14 mouse cellular contexts compared by ENCODE assay signal in the genomic region with DNA sequence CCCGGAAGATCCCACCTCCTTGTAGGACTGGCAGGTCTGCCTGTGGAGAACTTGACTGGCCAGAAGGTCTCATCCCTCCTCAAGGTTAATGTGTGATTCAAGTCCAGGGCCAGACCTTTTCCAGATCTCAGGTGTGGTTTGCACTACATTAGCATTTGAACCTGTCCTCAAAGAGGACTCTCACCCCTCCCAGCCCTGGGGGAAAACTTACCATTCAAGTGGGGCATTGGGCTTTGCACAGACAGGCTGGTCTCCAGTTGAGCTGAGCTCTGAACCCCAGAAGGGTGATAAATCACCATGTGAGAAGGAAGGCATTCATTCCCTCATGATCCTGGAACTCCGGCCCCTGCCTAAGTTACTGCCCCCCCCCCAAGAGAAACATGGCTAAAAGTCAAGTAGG.
DNase-seq lines count a peak whose midpoint lies in the region.
"Had no signal": no experiment of that assay in that cellular context is flagged by ENCODE, and none has a peak within 500 bp of the region (broad histone marks: within the 10 kb centered on the region; RNA-seq: fewer than 3 reads in every experiment).

No protein-coding gene starts in this region.

- peak; percentile 86 for DNase-seq in ES-CJ7 (ENCODE audit: low read depth, low spot score)
- DNase-seq in WW6 (ENCODE audit: low read depth, low spot score), result peak; percentile 33
- DNase-seq in right cerebral cortex, postnatal 10 days (ENCODE audit: low spot score in 2 of 2), result no peak
- no peak for DNase-seq in kidney, postnatal 4 days
- DNase-seq in natural killer cell, adult 2 months (ENCODE audit: low spot score in 2 of 2), result no peak
- DNase-seq: adrenal gland, adult 8-10 months; adrenal gland, postnatal 14 days; adrenal gland, postnatal 36 days; cerebellum, adult 11-12 months; cerebellum, adult 2 months; cerebellum, adult 9-10 months; cerebellum, postnatal 10 days; cerebellum, postnatal 25 days; forebrain, postnatal 0 days had no signal

Comparison
In these comparisons a context has a peak if more than half of its experiments do, and no peak if none do; other contexts are left out.
1. DNase-seq: peak in ES-CJ7 (single experiment) and WW6 (single experiment); none in right cerebral cortex, postnatal 10 days (0 of 2), kidney, postnatal 4 days (0 of 2) and natural killer cell, adult 2 months (0 of 2).